Comparison of ENCODE assay signal across 8 mouse cellular contexts in genomic region chr17:78882401-78883112, GRCm38 (mm10). TPM values are rescaled to one million over a fixed set of nuclear protein-coding genes. Genes with fewer than 3 reads are reported as not detected.
DNase-seq lines count a peak whose midpoint lies in the region; ATAC-seq lines count a peak whose summit lies in the region.

Gene Eif2ak2 (minus strand): TSS chr17:78882573.

- WGBS in intestine, embryonic 14.5 days = under 1% methylated on average over 28 of the region's 28 CpGs

- intact Hi-C loops in left cerebral cortex, postnatal 14 days (cut with DNase I) = no loop called here

- peak within 1 kb of the TSS; percentile 70 for H3K27ac ChIP-seq in intestine, embryonic 14.5 days (ENCODE audit: low read depth)

- H3K9ac ChIP-seq in intestine, embryonic 14.5 days (ENCODE audit: low read length) = peak within 1 kb of the TSS; percentile 81

- no peaks in the 10 kb centered on the region for H3K9me3 ChIP-seq in intestine, embryonic 14.5 days (ENCODE audit: control insufficient read depth, low read length)

- no peaks in the 10 kb centered on the region for H3K27me3 ChIP-seq in intestine, embryonic 14.5 days (replicated peaks; ENCODE audit: control insufficient read depth, insufficient read depth, low read length)

- peaks cover 11% of the 10 kb centered on the region for H3K36me3 ChIP-seq in intestine, embryonic 14.5 days (ENCODE audit: control insufficient read depth, insufficient read depth, low read length)

- ATAC-seq in intestine, embryonic 14.5 days (replicated peaks; ENCODE audit: low FRiP score, low TSS enrichment, low read depth) = peak; percentile 98
- ATAC-seq in megakaryocyte-erythroid progenitor cell, adult 5-6 weeks (replicated peaks; ENCODE audit: low FRiP score, low TSS enrichment, poor library complexity, severe bottlenecking) = peak; percentile 98

- H3K4me1 ChIP-seq in intestine, embryonic 14.5 days (replicated peaks; ENCODE audit: control insufficient read depth, insufficient read depth, low read length) = peaks cover 10% of the 10 kb centered on the region; the same call in 1 of the 2 replicates

- DNase-seq in adrenal gland, adult 2 months = peak; percentile 94
- peak; percentile 68 for DNase-seq in embryo, embryonic 11.5 days (ENCODE audit: low read depth, low spot score)
- peak; percentile 74 for DNase-seq in gastrocnemius, postnatal 25 days
- DNase-seq in intestine, embryonic 14.5 days (ENCODE audit: low spot score) = peak; percentile 89
- DNase-seq in left cerebral cortex, postnatal 14 days (ENCODE audit: low spot score in 2 of 2) = peak; percentile 35 to 47
- DNase-seq in right cerebral cortex, postnatal 4 days = peak; percentile 55
- DNase-seq in yolk sac, embryonic 10.5 days (ENCODE audit: low spot score) = peak; percentile 90

- peak within 1 kb of the TSS; percentile 68 for H3K4me3 ChIP-seq in intestine, embryonic 14.5 days (ENCODE audit: low read depth, low read length)

- peak within 1 kb of the TSS; percentile 63 for H3K4me2 ChIP-seq in intestine, embryonic 14.5 days (ENCODE audit: low read length)

RNA-seq across cellular contexts. Expression of gene Eif2ak2, which starts in this region (rescaled TPM):
- 10 to 100 TPM; 24.0 to 24.3 TPM for total RNA-seq in adrenal gland, adult 2 months (2021)
- 1.0 and 1.4 TPM in 2 replicates for polyA plus RNA-seq in adrenal gland, adult 2 months (2012; rRNA removed)
- total RNA-seq in gastrocnemius, postnatal 25 days (2021) = 1 to 10 TPM; 4.4 to 4.5 TPM
- 9.1 and 11.0 TPM in 2 replicates for polyA plus RNA-seq in intestine, embryonic 14.5 days (2014; fragmentation: Nextera tagmentation; extraction: Ambion mirVana)
- total RNA-seq in left cerebral cortex, postnatal 14 days (2021) = 1 to 10 TPM; 3.4 to 5.7 TPM
- 30.1 and 37.5 TPM in 2 replicates for total RNA-seq in megakaryocyte-erythroid progenitor cell, adult 5-6 weeks (2014; fragmentation: Nextera tagmentation)
- total RNA-seq in megakaryocyte-erythroid progenitor cell, adult 5-6 weeks (2017) = 54.7 and 66.3 TPM in 2 replicates

Comparison
In these comparisons a context has a peak if more than half of its experiments do, and no peak if none do; other contexts are left out.
1. Peak in every context shown above with its lines: DNase-seq, ATAC-seq, H3K4me3 ChIP-seq and H3K27ac ChIP-seq.
2. DNase-seq: peak in every context shown above with its lines; median percentile 94 in adrenal gland, adult 2 months; 90 in yolk sac, embryonic 10.5 days; 89 in intestine, embryonic 14.5 days; 74 in gastrocnemius, postnatal 25 days; 68 in embryo, embryonic 11.5 days; 55 in right cerebral cortex, postnatal 4 days; 41 in left cerebral cortex, postnatal 14 days.